Mouse (Mus musculus) embryonic facial prominence, embryonic 12.5 days (tissue): ENCODE measurements around the gene Nxpe4. TPM values are rescaled to one million over a fixed set of nuclear protein-coding genes. Genes with fewer than 3 reads are reported as not detected.

ENCODE experiments used
- ATAC-seq: fragments of 200-750 bp; cut with Nextera tagmentation; 2 replicates; pipeline ENCODE4 v1.8.0; 2017; ENCODE audit not compliant: insufficient number of reproducible peaks, insufficient read depth, low FRiP score, low TSS enrichment
- H3K27ac ChIP-seq: fragments of 300-500 bp; sonication (generic); 2 replicates; pipeline ENCODE4 v1.5.1; 2016; ENCODE audit warnings: mild to moderate bottlenecking
- H3K27me3 ChIP-seq: fragments of 300-500 bp; sonication (generic); 2 replicates; pipeline ENCODE4 v1.6.1; 2016; ENCODE audit warnings: mild to moderate bottlenecking, moderate library complexity
- H3K36me3 ChIP-seq: fragments of 300-500 bp; sonication (generic); 2 replicates; pipeline ENCODE4 v1.6.1; 2016; ENCODE audit warnings: mild to moderate bottlenecking
- H3K4me1 ChIP-seq: fragments of 300-500 bp; sonication (generic); 2 replicates; pipeline ENCODE4 v1.6.1; 2016
- H3K4me2 ChIP-seq: fragments of 300-500 bp; sonication (generic); replicated peaks from 2 replicates; pipeline ENCODE4 v1.6.1; 2016; ENCODE audit warnings: mild to moderate bottlenecking, moderate library complexity
- H3K4me3 ChIP-seq: fragments of 300-500 bp; sonication (generic); 2 replicates; pipeline ENCODE4 v1.5.1; 2016; ENCODE audit warnings: mild to moderate bottlenecking
- H3K9ac ChIP-seq: fragments of 300-500 bp; sonication (generic); 2 replicates; pipeline ENCODE4 v1.6.1; 2016; ENCODE audit warnings: mild to moderate bottlenecking, moderate library complexity
- H3K9me3 ChIP-seq: fragments of 300-500 bp; sonication (generic); 2 replicates; pipeline ENCODE4 v1.6.1; 2016; ENCODE audit warnings: mild to moderate bottlenecking, moderate library complexity
- WGBS: fragments of 180-500 bp; shearing (Covaris S2); methylation state at CpG from one replicate; pipeline ENCODE4 v1.1.7; 2016; 5-methylcytosine and 5-hydroxymethylcytosine counted together
- polyA plus RNA-seq: library from polyadenylated mRNA; unstranded; fragments of >200 nt; fragmentation: Nextera tagmentation; extraction: Ambion mirVana; gene quantifications from 2 replicates; pipeline ENCODE4 v1.2.1, GENCODE M21; 2016

Nxpe4 gene
- polyA plus RNA-seq, 1 experiment from 2014 or later = 7.9 TPM

- Histone ChIP-seq H3K4me1 (no peaks in the 10 kb centered on the region), H3K4me3 (no peak overlapping the region), H3K9me3 (no peaks in the 10 kb centered on the region), H3K4me2 (no peak overlapping the region), H3K9ac (no peak overlapping the region), H3K36me3 (no peaks in the 10 kb centered on the region), H3K27ac (no peak overlapping the region), H3K27me3 (no peaks in the 10 kb centered on the region)
- ATAC-seq = no peak
- WGBS = 84% methylated on average over 7 of the region's 7 CpGs
These were observed 258.6 kb downstream of the Nxpe4 start for GRCm38 (mm10) chr9:48420437-48420836.

- Histone ChIP-seq H3K4me2 (no peak overlapping the region), H3K4me3 (no peak overlapping the region), H3K27me3 (no peaks in the 10 kb centered on the region), H3K27ac (no peak overlapping the region), H3K4me1 (no peaks in the 10 kb centered on the region), H3K9ac (no peak overlapping the region), H3K9me3 (no peaks in the 10 kb centered on the region), H3K36me3 (no peaks in the 10 kb centered on the region)
- WGBS = 82% methylated on average over 2 of the region's 2 CpGs
- ATAC-seq = no peak
These were observed 259.2 kb downstream of the Nxpe4 start for GRCm38 (mm10) chr9:48421029-48421428.

- no peak for ATAC-seq
- 79% methylated on average over 2 of the region's 2 CpGs for WGBS
- no peak overlapping the region for H3K4me2 ChIP-seq
- no peak overlapping the region for H3K9ac ChIP-seq
- H3K4me1 ChIP-seq = no peaks in the 10 kb centered on the region
- no peaks in the 10 kb centered on the region for H3K9me3 ChIP-seq
- H3K27me3 ChIP-seq = no peaks in the 10 kb centered on the region
- H3K36me3 ChIP-seq = no peaks in the 10 kb centered on the region
- H3K27ac ChIP-seq = no peak overlapping the region
- H3K4me3 ChIP-seq = no peak overlapping the region
These were observed 259.7 kb downstream of the Nxpe4 start for GRCm38 (mm10) chr9:48421561-48421960.

- no peaks in the 10 kb centered on the region for H3K27me3 ChIP-seq
- H3K9ac ChIP-seq = no peak overlapping the region
- H3K36me3 ChIP-seq = no peaks in the 10 kb centered on the region
- no peak overlapping the region for H3K4me3 ChIP-seq
- ATAC-seq = no peak
- no peaks in the 10 kb centered on the region for H3K4me1 ChIP-seq
- WGBS = 76% methylated on average over 8 of the region's 8 CpGs
- H3K9me3 ChIP-seq = no peaks in the 10 kb centered on the region
- no peak overlapping the region for H3K27ac ChIP-seq
- H3K4me2 ChIP-seq = no peak overlapping the region
These were observed 260.6 kb downstream of the Nxpe4 start for GRCm38 (mm10) chr9:48422382-48422781.

- H3K9me3 ChIP-seq = no peaks in the 10 kb centered on the region
- ATAC-seq = no peak
These were observed 261.4 kb downstream of the Nxpe4 start for GRCm38 (mm10) chr9:48423256-48423655.

GRCm38 (mm10) chr9:48427176-48427575 is 265.4 kb downstream of the Nxpe4 start:
- Histone ChIP-seq H3K36me3 (no peaks in the 10 kb centered on the region), H3K9ac (no peak overlapping the region), H3K4me1 (no peaks in the 10 kb centered on the region), H3K9me3 (no peaks in the 10 kb centered on the region), H3K4me3 (no peak overlapping the region), H3K27me3 (no peaks in the 10 kb centered on the region), H3K4me2 (no peak overlapping the region), H3K27ac (no peak overlapping the region)
- WGBS = 90% methylated on average over 7 of the region's 7 CpGs
- ATAC-seq = no peak

More at GRCm38 (mm10) chr9:48423256-48423655, 261.4 kb downstream of the Nxpe4 start:
- no peak overlapping the region for H3K4me2 ChIP-seq
- no peaks in the 10 kb centered on the region for H3K4me1 ChIP-seq
- no peaks in the 10 kb centered on the region for H3K36me3 ChIP-seq
- no peaks in the 10 kb centered on the region for H3K27me3 ChIP-seq
- no peak overlapping the region for H3K4me3 ChIP-seq
- no peak overlapping the region for H3K27ac ChIP-seq
- WGBS = 45% methylated on average over 1 of the region's 1 CpGs
- no peak overlapping the region for H3K9ac ChIP-seq

GRCm38 (mm10) chr9:48432449-48432848 is 270.6 kb downstream of the Nxpe4 start:
- H3K9me3 ChIP-seq = no peaks in the 10 kb centered on the region
- H3K4me3 ChIP-seq = no peak overlapping the region
- no peak for ATAC-seq
- 82% methylated on average over 8 of the region's 8 CpGs for WGBS
- H3K36me3 ChIP-seq = no peaks in the 10 kb centered on the region
- no peaks in the 10 kb centered on the region for H3K4me1 ChIP-seq
- no peak overlapping the region for H3K9ac ChIP-seq
- H3K4me2 ChIP-seq = no peak overlapping the region
- no peaks in the 10 kb centered on the region for H3K27me3 ChIP-seq
- H3K27ac ChIP-seq = no peak overlapping the region

GRCm38 (mm10) chr9:48443873-48444272 is 282.1 kb downstream of the Nxpe4 start:
- Histone ChIP-seq H3K9ac (no peak overlapping the region), H3K4me2 (no peak overlapping the region), H3K27me3 (no peaks in the 10 kb centered on the region), H3K9me3 (no peaks in the 10 kb centered on the region), H3K4me1 (no peaks in the 10 kb centered on the region), H3K36me3 (no peaks in the 10 kb centered on the region), H3K27ac (no peak overlapping the region), H3K4me3 (no peak overlapping the region)
- WGBS = 82% methylated on average over 1 of the region's 1 CpGs
- ATAC-seq = no peak

- Histone ChIP-seq H3K4me3 (no peak overlapping the region), H3K27me3 (no peaks in the 10 kb centered on the region), H3K27ac (no peak overlapping the region), H3K36me3 (no peaks in the 10 kb centered on the region), H3K4me2 (no peak overlapping the region), H3K4me1 (no peaks in the 10 kb centered on the region), H3K9me3 (no peaks in the 10 kb centered on the region), H3K9ac (no peak overlapping the region)
- ATAC-seq = no peak
- 89% methylated on average over 2 of the region's 2 CpGs for WGBS
These were observed 283.0 kb downstream of the Nxpe4 start for GRCm38 (mm10) chr9:48444821-48445220.

- Histone ChIP-seq H3K4me1 (no peaks in the 10 kb centered on the region), H3K27ac (no peak overlapping the region), H3K9ac (no peak overlapping the region), H3K27me3 (no peaks in the 10 kb centered on the region), H3K36me3 (no peaks in the 10 kb centered on the region), H3K4me2 (no peak overlapping the region), H3K4me3 (no peak overlapping the region), H3K9me3 (no peaks in the 10 kb centered on the region)
- ATAC-seq = no peak
- WGBS = 37% methylated on average over 5 of the region's 5 CpGs
These were observed 286.0 kb downstream of the Nxpe4 start for GRCm38 (mm10) chr9:48447783-48448209.

Other genes with a start within 250 kb of the Nxpe4 start
- gene Nxpe2, start 191.4 kb downstream of the Nxpe4 start, polyA plus RNA-seq = 1.1 and 1.2 TPM in 2 replicates